Mouse (Mus musculus): ENCODE data around the gene Tecta.

The Tecta gene

GRCm38 (mm10) chr9:42399829-42400228 lies at the start of gene Tecta:
Tecta (minus strand) TSS chr9:42399929.
- DNase-seq = no peak

- no peak for DNase-seq
These were observed 49.3 kb upstream of the Tecta start for GRCm38 (mm10) chr9:42449043-42449442.

GRCm38 (mm10) chr9:42442100-42442499 lies 42.4 kb upstream of the Tecta start:
- no peak for DNase-seq

GRCm38 (mm10) chr9:42441234-42441633 lies 41.5 kb upstream of the Tecta start:
- DNase-seq = no peak

- no peak for DNase-seq
These were observed 39.7 kb upstream of the Tecta start for GRCm38 (mm10) chr9:42439446-42439845.

- no peak for DNase-seq
These were observed 32.4 kb upstream of the Tecta start for GRCm38 (mm10) chr9:42432155-42432554.

- DNase-seq = no peak
These were observed 31.9 kb upstream of the Tecta start for GRCm38 (mm10) chr9:42431606-42432005.

GRCm38 (mm10) chr9:42428060-42428924 lies 28.6 kb upstream of the Tecta start:
- DNase-seq = no peak

- no peak for DNase-seq
These were observed 27.1 kb upstream of the Tecta start for GRCm38 (mm10) chr9:42426661-42427358.

GRCm38 (mm10) chr9:42423649-42424048 lies 23.9 kb upstream of the Tecta start:
- no peak for DNase-seq

GRCm38 (mm10) chr9:42419687-42420086 lies 20.0 kb upstream of the Tecta start:
- DNase-seq = no peak

GRCm38 (mm10) chr9:42418786-42419185 lies 19.1 kb upstream of the Tecta start:
- no peak for DNase-seq

- no peak for DNase-seq
These were observed 17.7 kb upstream of the Tecta start for GRCm38 (mm10) chr9:42417352-42417952.

GRCm38 (mm10) chr9:42415184-42415583 lies 15.5 kb upstream of the Tecta start:
- DNase-seq = no peak

GRCm38 (mm10) chr9:42413345-42413744 lies 13.6 kb upstream of the Tecta start:
- DNase-seq = no peak

- no peak for DNase-seq
These were observed 11.6 kb upstream of the Tecta start for GRCm38 (mm10) chr9:42411296-42411695.

- DNase-seq = no peak
These were observed 6.0 kb upstream of the Tecta start for GRCm38 (mm10) chr9:42405736-42406135.

- DNase-seq = no peak
These were observed 1.8 kb upstream of the Tecta start for GRCm38 (mm10) chr9:42401486-42401885.

- DNase-seq = no peak
These were observed 3.6 kb downstream of the Tecta start for GRCm38 (mm10) chr9:42396141-42396540.

- no peak for DNase-seq
These were observed 4.8 kb downstream of the Tecta start for GRCm38 (mm10) chr9:42394903-42395302.

GRCm38 (mm10) chr9:42394321-42394720 lies 5.4 kb downstream of the Tecta start:
- no peak for DNase-seq

- no peak for DNase-seq
These were observed 6.8 kb downstream of the Tecta start for GRCm38 (mm10) chr9:42392927-42393326.

- DNase-seq = no peak
These were observed 11.2 kb downstream of the Tecta start for GRCm38 (mm10) chr9:42388490-42388889.

- no peak for DNase-seq
These were observed 12.7 kb downstream of the Tecta start for GRCm38 (mm10) chr9:42387038-42387437.
